Mouse (Mus musculus) lung, adult 2 months (tissue): ENCODE results near the gene Nudt16. TPM values are rescaled to one million over a fixed set of nuclear protein-coding genes. Genes with fewer than 3 reads are reported as not detected.

ENCODE experiments used
- DNase-seq: peaks from one replicate; pipeline ENCODE4 v3.0.0; 2022
- H3K4me1 ChIP-seq: fragments of 200-500 bp; 2 replicates; pipeline ENCODE4 v1.6.1; 2011; ENCODE audit warnings: low read length; ENCODE audit not compliant: control insufficient read depth, insufficient read depth
- H3K4me3 ChIP-seq: fragments of 200-500 bp; replicated peaks from 2 replicates; pipeline ENCODE3; 2011; ENCODE audit warnings: low read depth, mild to moderate bottlenecking, control low read depth, low read length; ENCODE audit errors: extremely low read depth
- CTCF ChIP-seq: fragments of 200-500 bp; IDR thresholded peaks from 2 replicates; pipeline ENCODE4 v1.5.1; 2011; ENCODE audit warnings: mild to moderate bottlenecking, low read length, control low read depth; ENCODE audit not compliant: insufficient read depth
- POLR2A ChIP-seq: fragments of 200-500 bp; IDR thresholded peaks from 2 replicates; pipeline ENCODE4 v1.6.1; 2011; ENCODE audit warnings: low read depth, mild to moderate bottlenecking, control low read depth, low read length, borderline replicate concordance; ENCODE audit errors: extremely low read depth
- WGBS: fragments of 180-500 bp; shearing (Covaris S2); methylation state at CpG from one replicate; pipeline ENCODE4 v1.1.7; 2018; 5-methylcytosine and 5-hydroxymethylcytosine counted together
- polyA plus RNA-seq: library from polyadenylated mRNA; depleted of rRNA; stranded (reverse); fragments of >200 nt; gene quantifications from 2 replicates; pipeline ENCODE4 v1.2.3, GENCODE M21; 2012; rRNA removed

Gene Nudt16
- polyA plus RNA-seq, 1 experiment = 15.6 TPM

GRCm38 (mm10) chr9:105100807-105101570, 30.6 kb downstream of the Nudt16 start:
- TF ChIP-seq CTCF (no peak), POLR2A (no peak)
- Histone ChIP-seq H3K4me1 (no peaks in the 10 kb centered on the region), H3K4me3 (no peak overlapping the region)
- no peak for DNase-seq
- 33% methylated on average over 15 of the region's 15 CpGs for WGBS

- 92% methylated on average over 3 of the region's 3 CpGs for WGBS
- TF ChIP-seq CTCF (no peak), POLR2A (no peak)
These were observed 51.4 kb downstream of the Nudt16 start for GRCm38 (mm10) chr9:105080246-105080645.

More at GRCm38 (mm10) chr9:105080246-105080645, 51.4 kb downstream of the Nudt16 start:
- Histone ChIP-seq H3K4me3 (no peak overlapping the region), H3K4me1 (no peaks in the 10 kb centered on the region)
- DNase-seq = no peak

Other genes with a start within 250 kb of the Nudt16 start
- gene Mrpl3, start 78.6 kb downstream of the Nudt16 start, polyA plus RNA-seq = 58.5 and 67.8 TPM in 2 replicates
- gene 1700080E11Rik, start 13.3 kb upstream of the Nudt16 start, polyA plus RNA-seq = not detected in 2 replicates